ENCODE assay signal across 20 mouse cellular contexts in genomic region chr5:13499835-13500234, GRCm38 (mm10).
DNase-seq lines count a peak whose midpoint lies in the region; ATAC-seq and TF ChIP-seq lines count a peak whose summit lies in the region.
"Had no signal": no experiment of that assay in that cellular context is flagged by ENCODE, and none has a peak within 500 bp of the region (broad histone marks: within the 10 kb centered on the region; RNA-seq: fewer than 3 reads in every experiment).

No protein-coding gene starts in this region.

- H3K4me3 ChIP-seq in kidney, embryonic 14.5 days (ENCODE audit: low read length), result no peak overlapping the region
- H3K4me3 ChIP-seq: heart, embryonic 15.5 days; hindbrain, embryonic 10.5 days; intestine, embryonic 15.5 days; liver, embryonic 13.5 days; megakaryocyte, embryonic 14.5 days; neural tube, embryonic 13.5 days had no signal

- ATAC-seq in kidney, embryonic 14.5 days (ENCODE audit: low FRiP score, low TSS enrichment), result no peak
- ATAC-seq: intestine, embryonic 15.5 days had no signal

- H3K27ac ChIP-seq in kidney, embryonic 14.5 days (ENCODE audit: low read depth, low read length), result no peak overlapping the region
- H3K27ac ChIP-seq: heart, embryonic 15.5 days; hindbrain, embryonic 10.5 days; intestine, embryonic 15.5 days; kidney, postnatal 0 days; liver, embryonic 13.5 days; neural tube, embryonic 13.5 days had no signal

- no peak overlapping the region for H3K9ac ChIP-seq in kidney, embryonic 14.5 days (ENCODE audit: low read depth, low read length)
- H3K9ac ChIP-seq: heart, embryonic 15.5 days; intestine, embryonic 15.5 days; liver, embryonic 13.5 days; neural tube, embryonic 13.5 days had no signal

- H3K4me2 ChIP-seq in kidney, embryonic 14.5 days (replicated peaks; ENCODE audit: low read depth, low read length), result no peak overlapping the region
- H3K4me2 ChIP-seq: heart, embryonic 15.5 days; intestine, embryonic 15.5 days; liver, embryonic 13.5 days; neural tube, embryonic 13.5 days had no signal

- 78% methylated on average over 2 of the region's 2 CpGs for WGBS in kidney, embryonic 14.5 days

- intact Hi-C loops in left cerebral cortex, postnatal 14 days (cut with DNase I), result no loop called here

- H3K9me3 ChIP-seq in kidney, embryonic 14.5 days (ENCODE audit: control insufficient read depth, low read length), result no peaks in the 10 kb centered on the region
- H3K9me3 ChIP-seq: G1E; heart, embryonic 15.5 days; hindbrain, embryonic 10.5 days; intestine, embryonic 15.5 days; liver, embryonic 13.5 days; megakaryocyte, embryonic 14.5 days; neural tube, embryonic 13.5 days had no signal

- no peaks in the 10 kb centered on the region for H3K4me1 ChIP-seq in kidney, embryonic 14.5 days (ENCODE audit: control insufficient read depth, insufficient read depth, low read length)
- H3K4me1 ChIP-seq: heart, embryonic 15.5 days; hindbrain, embryonic 10.5 days; intestine, embryonic 15.5 days; liver, embryonic 13.5 days; megakaryocyte, embryonic 14.5 days; neural tube, embryonic 13.5 days had no signal

- DNase-seq in frontal cortex, postnatal 36 days (ENCODE audit: low spot score in 2 of 2), result peak; percentile 28 to 71
- DNase-seq in frontal cortex, postnatal 10 days (ENCODE audit: low spot score in 2 of 2), result no peak
- DNase-seq in 3T3-L1 (ENCODE audit: low read depth, low spot score), result peak; percentile 88
- peak; percentile 38 for DNase-seq in brain, embryonic 14.5 days (ENCODE audit: low read depth)
- DNase-seq in left cerebral cortex, postnatal 14 days (ENCODE audit: low spot score in 2 of 2), result peak; percentile 34 to 45
- DNase-seq in kidney, postnatal 4 days, result no peak
- DNase-seq in yolk sac, embryonic 10.5 days (ENCODE audit: low spot score), result no peak
- DNase-seq: adrenal gland, postnatal 36 days; cerebellum, postnatal 25 days; liver, embryonic 13.5 days; lung, postnatal 10 days; thymus, adult 18-20 months had no signal

- no peak for TF ChIP-seq POLR2A in brain, embryonic 14.5 days (IDR thresholded peaks at IDR 0.05; ENCODE audit: borderline replicate concordance, extremely low read depth, insufficient read depth, insufficient read length, poor library complexity, severe bottlenecking)

- no peaks in the 10 kb centered on the region for H3K36me3 ChIP-seq in kidney, embryonic 14.5 days (ENCODE audit: control insufficient read depth, insufficient read depth, low read length)
- H3K36me3 ChIP-seq: G1E; heart, embryonic 15.5 days; hindbrain, embryonic 10.5 days; intestine, embryonic 15.5 days; liver, embryonic 13.5 days; neural tube, embryonic 13.5 days had no signal

- no peaks in the 10 kb centered on the region for H3K27me3 ChIP-seq in kidney, embryonic 14.5 days (ENCODE audit: control insufficient read depth, insufficient read depth, low read length)
- H3K27me3 ChIP-seq: heart, embryonic 15.5 days; intestine, embryonic 15.5 days; liver, embryonic 13.5 days; megakaryocyte, embryonic 14.5 days; neural tube, embryonic 13.5 days had no signal

- TF ChIP-seq CTCF in brain, embryonic 14.5 days (IDR thresholded peaks at IDR 0.05; ENCODE audit: borderline replicate concordance, extremely low read depth, insufficient read depth, insufficient read length), result no peak

Comparison
In these comparisons a context has a peak if more than half of its experiments do, and no peak if none do; other contexts are left out.
1. DNase-seq: peak in frontal cortex, postnatal 36 days (2 of 2), 3T3-L1 (single experiment), brain, embryonic 14.5 days (single experiment) and left cerebral cortex, postnatal 14 days (2 of 2); none in frontal cortex, postnatal 10 days (0 of 2), kidney, postnatal 4 days (0 of 2) and yolk sac, embryonic 10.5 days (single experiment).